9 mouse cellular contexts compared by ENCODE assay signal in the genomic region with DNA sequence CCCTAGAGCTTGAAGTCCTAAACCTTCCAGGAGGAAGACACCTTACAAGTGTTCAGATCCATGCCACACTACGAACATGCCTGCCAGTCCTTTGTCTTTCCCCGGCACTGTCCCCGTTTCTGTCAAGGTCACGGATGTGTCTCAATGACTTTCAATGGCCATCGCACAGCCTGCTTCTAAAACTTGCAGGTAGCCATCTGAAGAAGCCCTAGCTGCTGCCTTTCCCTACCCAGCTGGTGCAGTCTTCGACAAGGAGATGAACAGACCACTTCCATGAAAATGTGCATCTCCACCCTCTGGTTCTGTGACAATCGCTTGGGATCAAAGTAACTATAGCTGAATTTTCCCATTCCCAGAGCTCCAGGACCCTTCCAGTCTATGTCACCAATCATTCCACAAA. TPM values are rescaled to one million over a fixed set of nuclear protein-coding genes. Genes with fewer than 3 reads are reported as not detected.
DNase-seq lines count a peak whose midpoint lies in the region; ATAC-seq and TF ChIP-seq lines count a peak whose summit lies in the region.
"Had no signal": no experiment of that assay in that cellular context is flagged by ENCODE, and none has a peak within 500 bp of the region (broad histone marks: within the 10 kb centered on the region; RNA-seq: fewer than 3 reads in every experiment).

No protein-coding gene starts in this region.

- ATAC-seq in forebrain, embryonic 15.5 days (replicated peaks), result no peak
- ATAC-seq in liver, postnatal 0 days, result no peak

- TF ChIP-seq CTCF in cerebellum, adult 2 months (IDR thresholded peaks at IDR 0.05; ENCODE audit: borderline replicate concordance, insufficient read depth, low read depth, low read length), result no peak
- TF ChIP-seq CTCF in left cerebral cortex, adult 2 months (IDR thresholded peaks at IDR 0.05), result no peak
- no peak for TF ChIP-seq CTCF in liver, postnatal 0 days (IDR thresholded peaks at IDR 0.05; ENCODE audit: low read depth)

- 88% methylated on average over 7 of the region's 7 CpGs for WGBS in cerebellum, adult 2 months
- 79% methylated on average over 7 of the region's 7 CpGs for WGBS in forebrain, embryonic 15.5 days
- 91% methylated on average over 7 of the region's 7 CpGs for WGBS in liver, postnatal 0 days (ENCODE audit: insufficient replicate concordance)

- H3K9me3 ChIP-seq in forebrain, embryonic 15.5 days, result no peaks in the 10 kb centered on the region
- H3K9me3 ChIP-seq in liver, postnatal 0 days (ENCODE audit: low read length), result no peaks in the 10 kb centered on the region

- H3K4me1 ChIP-seq in cerebellum, adult 2 months (ENCODE audit: control insufficient read depth, insufficient read depth, low read length), result peaks cover 9% of the 10 kb centered on the region
- H3K4me1 ChIP-seq in forebrain, embryonic 15.5 days, result peaks cover 30% of the 10 kb centered on the region
- H3K4me1 ChIP-seq in liver, postnatal 0 days (ENCODE audit: insufficient read depth), result peaks cover 73% of the 10 kb centered on the region

- no peak for TF ChIP-seq POLR2A in cerebellum, adult 2 months (IDR thresholded peaks at IDR 0.05; ENCODE audit: borderline replicate concordance, insufficient read depth, low read length)

- peak overlapping the region; percentile 26 for H3K4me2 ChIP-seq in forebrain, embryonic 15.5 days (replicated peaks)
- H3K4me2 ChIP-seq in liver, postnatal 0 days (ENCODE audit: low read depth, low read length), result peak overlapping the region; percentile 24

- H3K36me3 ChIP-seq in forebrain, embryonic 15.5 days, result no peaks in the 10 kb centered on the region
- peaks cover 20% of the 10 kb centered on the region for H3K36me3 ChIP-seq in liver, postnatal 0 days (replicated peaks; ENCODE audit: insufficient read depth, low read length)

- no peak overlapping the region for H3K9ac ChIP-seq in forebrain, embryonic 15.5 days (replicated peaks)
- peak overlapping the region; percentile 28; the same call in 1 of the 2 replicates for H3K9ac ChIP-seq in liver, postnatal 0 days (replicated peaks)

- no peaks in the 10 kb centered on the region for H3K27me3 ChIP-seq in cerebellum, adult 2 months (ENCODE audit: control insufficient read depth, insufficient read depth, low read length)
- no peaks in the 10 kb centered on the region for H3K27me3 ChIP-seq in forebrain, embryonic 15.5 days
- H3K27me3 ChIP-seq in liver, postnatal 0 days (ENCODE audit: insufficient read depth, low read length), result no peaks in the 10 kb centered on the region

- TF ChIP-seq EP300 in liver, postnatal 0 days (IDR thresholded peaks at IDR 0.05; ENCODE audit: low read depth), result no peak

- H3K4me3 ChIP-seq in cerebellum, adult 2 months (replicated peaks; ENCODE audit: insufficient read depth, low read depth, low read length), result no peak overlapping the region
- no peak overlapping the region for H3K4me3 ChIP-seq in left cerebral cortex, adult 2 months
- H3K4me3 ChIP-seq in forebrain, embryonic 15.5 days, result no peak overlapping the region
- H3K4me3 ChIP-seq in liver, postnatal 0 days (ENCODE audit: low read depth, low read length), result no peak overlapping the region

- intact Hi-C loops in left cerebral cortex, adult 2 months (cut with DNase I), result no loop called here
- intact Hi-C loops in left cerebral cortex, postnatal 10 days (cut with DNase I), result no loop called here
- intact Hi-C loops in left cerebral cortex, postnatal 25 days (cut with DNase I), result no loop called here

- DNase-seq in cerebellum, adult 2 months, result peak in 1 of 2 experiments; percentile 12
- no peak for DNase-seq in cerebellum, postnatal 36 days
- DNase-seq in left cerebral cortex, adult 2 months (ENCODE audit: extremely low spot score in 1 of 2, low spot score in 2 of 2), result no peak
- no peak for DNase-seq in left cerebral cortex, postnatal 10 days (ENCODE audit: extremely low spot score in 1 of 2, low spot score in 2 of 2)
- peak; percentile 11 for DNase-seq in liver, postnatal 0 days
- DNase-seq in T-cell, adult 2 months (ENCODE audit: low spot score), result no peak
- no peak for DNase-seq in left cerebral cortex, postnatal 25 days (ENCODE audit: low spot score in 2 of 2)
- DNase-seq: kidney, adult 11 months had no signal

- peak overlapping the region; percentile 60; the same call in 1 of the 2 replicates for H3K27ac ChIP-seq in cerebellum, adult 2 months (ENCODE audit: insufficient read depth, low read length)
- peak overlapping the region; percentile 64 for H3K27ac ChIP-seq in left cerebral cortex, adult 2 months
- no peak overlapping the region for H3K27ac ChIP-seq in forebrain, embryonic 15.5 days (replicated peaks)
- no peak overlapping the region for H3K27ac ChIP-seq in liver, postnatal 0 days (ENCODE audit: low read depth)

RNA-seq across cellular contexts. Expression of a gene that starts 7.6 kb away (rescaled TPM):
- polyA plus RNA-seq in cerebellum, adult 2 months (2012; rRNA removed), result 12.7 and 14.5 TPM in 2 replicates
- total RNA-seq in left cerebral cortex, adult 2 months (2021), result 10 to 100 TPM; 24.4 to 25.2 TPM
- 10 to 100 TPM; 26.8 to 27.2 TPM for total RNA-seq in left cerebral cortex, postnatal 10 days (2021)
- 13.7 and 13.8 TPM in 2 replicates for polyA plus RNA-seq in forebrain, embryonic 15.5 days (2015; fragmentation: Nextera tagmentation; extraction: Ambion mirVana)
- polyA plus RNA-seq in liver, postnatal 0 days (2015; fragmentation: Nextera tagmentation; extraction: Ambion mirVana), result 23.6 and 26.5 TPM in 2 replicates
- total RNA-seq in left cerebral cortex, postnatal 25 days (2021), result 10 to 100 TPM; 22.7 to 31.3 TPM

Comparison
In these comparisons a context has a peak if more than half of its experiments do, and no peak if none do; other contexts are left out.
1. H3K27ac ChIP-seq: peak in cerebellum, adult 2 months (single experiment) and left cerebral cortex, adult 2 months (single experiment); none in forebrain, embryonic 15.5 days (single experiment) and liver, postnatal 0 days (single experiment).